Comparison of ENCODE assay signal across 12 mouse cellular contexts in the genomic region with DNA sequence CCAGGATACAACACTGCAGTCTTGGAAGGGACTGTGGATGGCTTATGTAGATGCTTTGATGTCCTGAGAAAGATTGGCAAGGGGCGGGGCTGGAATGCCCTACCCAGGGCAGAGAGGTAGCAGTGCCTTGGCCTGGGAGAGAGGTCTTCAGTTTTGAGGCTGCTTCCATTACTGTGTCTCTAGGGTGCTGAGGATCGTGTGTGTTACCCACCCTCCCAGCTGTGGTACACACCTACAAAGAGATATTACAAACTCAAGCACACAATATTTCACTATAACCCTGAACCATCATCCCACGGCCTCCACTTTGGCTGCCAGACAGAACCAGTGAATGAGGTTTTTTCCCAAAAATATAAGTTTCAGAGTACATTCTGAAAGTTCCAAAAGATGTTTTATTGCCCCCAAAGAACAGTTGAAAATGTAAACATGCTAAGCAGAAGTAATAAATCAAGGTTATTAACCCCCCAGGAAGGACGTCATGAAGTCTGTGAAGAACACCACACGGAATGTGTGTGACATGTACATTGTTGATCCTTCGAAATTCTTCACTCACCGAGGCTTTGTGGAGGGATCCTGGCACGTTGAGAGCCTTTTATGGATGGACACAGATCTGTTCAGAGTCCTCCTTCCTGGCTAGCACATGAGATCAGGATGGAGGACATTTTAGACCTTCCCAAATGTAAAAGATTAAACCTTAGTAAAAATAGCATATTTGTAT.
"Had no signal": no experiment of that assay in that cellular context is flagged by ENCODE, and none has a peak within 500 bp of the region (broad histone marks: within the 10 kb centered on the region; RNA-seq: fewer than 3 reads in every experiment).

No protein-coding gene starts in this region.

- H3K4me2 ChIP-seq: limb, embryonic 15.5 days; liver, embryonic 12.5 days; midbrain, embryonic 12.5 days; neural tube, embryonic 13.5 days had no signal

- ATAC-seq: hindbrain, embryonic 16.5 days; inflammation-experienced regulatory T-cells, adult 6 months; liver, embryonic 12.5 days; midbrain, embryonic 16.5 days had no signal

- H3K36me3 ChIP-seq: limb, embryonic 15.5 days; liver, embryonic 12.5 days; midbrain, embryonic 12.5 days; neural tube, embryonic 13.5 days had no signal

- H3K4me3 ChIP-seq: limb, embryonic 15.5 days; liver, embryonic 12.5 days; midbrain, embryonic 12.5 days; neural tube, embryonic 13.5 days had no signal

- H3K27me3 ChIP-seq: limb, embryonic 15.5 days; liver, embryonic 12.5 days; midbrain, embryonic 12.5 days; neural tube, embryonic 13.5 days had no signal

- H3K9ac ChIP-seq: limb, embryonic 15.5 days; liver, embryonic 12.5 days; midbrain, embryonic 12.5 days; neural tube, embryonic 13.5 days had no signal

- H3K4me1 ChIP-seq: liver, embryonic 12.5 days; midbrain, embryonic 12.5 days had no signal

- DNase-seq: kidney, postnatal 14 days; lung, postnatal 10 days; retina, postnatal 1 day; right cerebral cortex, postnatal 14 days; thymus, postnatal 36 days had no signal

- H3K27ac ChIP-seq: limb, embryonic 15.5 days; liver, embryonic 12.5 days; midbrain, embryonic 12.5 days; neural tube, embryonic 13.5 days had no signal

- H3K9me3 ChIP-seq: limb, embryonic 15.5 days; liver, embryonic 12.5 days; midbrain, embryonic 12.5 days; neural tube, embryonic 13.5 days had no signal
